Mouse (Mus musculus): ENCODE measurements at regions not wholly inside any gene's neighbourhood (a gene's known extent, or its start where the extent isn't known, plus 50 kb on each side); places are given as distances from the start of the nearest gene placed in this dataset.

GRCm38 (mm10) chr1:177667041-177667791 lies 62.4 kb upstream of the 1700016C15Rik start:
- no peak for DNase-seq (ENCODE audit: low spot score)

DNA sequence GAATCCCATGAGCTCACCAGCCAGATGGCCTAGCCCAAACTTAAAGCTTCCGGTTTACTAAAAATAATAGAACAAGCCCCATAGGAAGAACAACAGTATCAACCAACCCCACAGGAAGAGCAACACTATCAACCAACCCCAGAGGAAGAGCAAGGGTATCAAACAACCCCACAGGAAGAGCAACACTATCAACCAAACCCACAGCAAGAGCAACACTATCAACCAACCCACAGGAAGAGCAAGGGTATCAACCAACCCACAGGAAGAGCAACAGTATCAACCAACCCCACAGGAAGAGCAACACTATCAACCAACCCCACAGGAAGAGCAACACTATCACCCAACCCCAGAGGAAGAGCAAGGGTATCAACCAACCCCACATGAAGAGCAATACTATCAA lies 59.0 kb upstream of the 1700016C15Rik start:
- DNase-seq (ENCODE audit: low spot score) = no peak

GRCm38 (mm10) chr1:177676657-177677056 lies 53.0 kb upstream of the 1700016C15Rik start:
- DNase-seq (ENCODE audit: low spot score) = no peak

DNA sequence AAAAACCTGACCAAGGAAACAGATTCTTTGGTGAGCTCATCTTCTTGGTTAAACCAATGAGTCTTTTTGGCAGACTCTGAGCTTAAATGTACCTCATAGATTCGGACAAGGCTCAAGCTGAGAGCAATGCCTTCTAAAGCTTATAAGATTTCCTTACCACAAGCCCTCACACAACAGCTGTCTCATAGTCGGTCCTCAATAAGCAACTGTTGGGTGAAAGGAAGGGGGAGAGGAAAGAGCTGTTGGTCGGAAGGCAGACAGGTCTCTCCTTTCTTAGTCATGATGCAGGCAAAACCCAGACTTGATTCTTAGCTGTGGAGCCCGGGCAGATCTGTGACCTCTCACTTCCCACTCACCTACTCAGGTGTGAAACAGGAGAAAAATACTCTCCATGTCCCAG lies 50.8 kb upstream of the 1700016C15Rik start:
- no peak for DNase-seq (ENCODE audit: low spot score)
